Mouse (Mus musculus) hindbrain, embryonic 13.5 days (tissue): ENCODE results near the gene Ipmk. TPM values are rescaled to one million over a fixed set of nuclear protein-coding genes. Genes with fewer than 3 reads are reported as not detected.
A peak's percentile ranks its signal among the peaks of the same experiment; 100 is the strongest.

ENCODE experiments used
- ATAC-seq: fragments of 200-750 bp; cut with Nextera tagmentation; 2 replicates; pipeline ENCODE4 v1.8.0; 2017; ENCODE audit warnings: moderate TSS enrichment; ENCODE audit not compliant: low FRiP score
- H3K27ac ChIP-seq: fragments of 300-500 bp; sonication (generic); 2 replicates; pipeline ENCODE4 v1.5.1; 2015; ENCODE audit warnings: inconsistent platforms, mild to moderate bottlenecking, moderate library complexity
- H3K27me3 ChIP-seq: fragments of 300-500 bp; sonication (generic); 2 replicates; pipeline ENCODE4 v1.6.1; 2015; ENCODE audit warnings: mild to moderate bottlenecking, inconsistent platforms
- H3K36me3 ChIP-seq: fragments of 300-500 bp; sonication (generic); 2 replicates; pipeline ENCODE4 v1.6.1; 2015; ENCODE audit warnings: mild to moderate bottlenecking, inconsistent platforms
- H3K4me1 ChIP-seq: fragments of 300-500 bp; sonication (generic); replicated peaks from 2 replicates; pipeline ENCODE4 v1.6.1; 2015; ENCODE audit warnings: inconsistent platforms
- H3K4me2 ChIP-seq: fragments of 300-500 bp; sonication (generic); 2 replicates; pipeline ENCODE4 v1.6.1; 2015; ENCODE audit warnings: inconsistent platforms, mild to moderate bottlenecking, moderate library complexity
- H3K4me3 ChIP-seq: fragments of 300-500 bp; sonication (generic); 2 replicates; pipeline ENCODE4 v1.5.1; 2015; ENCODE audit warnings: mild to moderate bottlenecking, inconsistent platforms
- H3K9ac ChIP-seq: fragments of 300-500 bp; sonication (generic); 2 replicates; pipeline ENCODE4 v1.6.1; 2015; ENCODE audit warnings: mild to moderate bottlenecking, inconsistent platforms
- H3K9me3 ChIP-seq: fragments of 300-500 bp; sonication (generic); 2 replicates; pipeline ENCODE4 v1.6.1; 2016; ENCODE audit warnings: inconsistent platforms
- WGBS: fragments of 180-500 bp; shearing (Covaris S2); methylation state at CpG from one replicate; pipeline ENCODE4 v1.1.7; 2015; 5-methylcytosine and 5-hydroxymethylcytosine counted together
- polyA plus RNA-seq: library from polyadenylated mRNA; unstranded; fragments of >200 nt; fragmentation: Nextera tagmentation; extraction: Ambion mirVana; gene quantifications from 2 replicates; pipeline ENCODE4 v1.2.1, GENCODE M21; 2015

Ipmk gene
- polyA plus RNA-seq, 1 experiment from 2014 or later = 16.9 TPM

DNA sequence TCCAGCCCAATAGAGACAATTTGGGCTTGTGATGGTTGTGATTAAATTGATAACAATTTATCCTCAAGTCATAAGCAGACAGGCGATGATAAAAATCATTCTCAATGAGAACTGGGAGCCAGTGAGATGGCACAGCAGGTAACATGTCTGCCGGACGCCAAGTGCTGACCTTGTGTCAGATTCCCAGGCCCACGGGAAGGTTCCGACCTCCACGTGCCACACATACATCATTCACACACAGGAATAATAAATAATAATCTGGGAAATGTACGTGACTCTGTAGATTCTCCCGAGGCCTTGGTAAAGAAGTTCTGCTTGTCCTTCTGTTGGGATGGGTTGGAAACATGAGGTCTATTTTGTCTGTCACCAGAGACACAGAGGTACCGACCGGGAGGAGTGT, 20.2 kb upstream of the Ipmk start:
- peaks cover 30% of the 10 kb centered on the region for H3K36me3 ChIP-seq
- no peak overlapping the region for H3K4me3 ChIP-seq
- no peaks in the 10 kb centered on the region for H3K27me3 ChIP-seq
- no peak overlapping the region for H3K9ac ChIP-seq
- WGBS = 78% methylated on average over 10 of the region's 10 CpGs
- H3K4me1 ChIP-seq = no peaks in the 10 kb centered on the region
- no peak overlapping the region for H3K27ac ChIP-seq
- no peak for ATAC-seq
- H3K9me3 ChIP-seq = no peaks in the 10 kb centered on the region
- no peak overlapping the region for H3K4me2 ChIP-seq

- H3K27ac ChIP-seq = no peak overlapping the region
- no peaks in the 10 kb centered on the region for H3K27me3 ChIP-seq
- WGBS = 86% methylated on average over 6 of the region's 6 CpGs
- no peaks in the 10 kb centered on the region for H3K4me1 ChIP-seq
- no peak overlapping the region for H3K4me2 ChIP-seq
- no peaks in the 10 kb centered on the region for H3K9me3 ChIP-seq
- no peak overlapping the region for H3K4me3 ChIP-seq
- no peak for ATAC-seq
- no peak overlapping the region for H3K9ac ChIP-seq
- H3K36me3 ChIP-seq = peaks cover 40% of the 10 kb centered on the region
Measured at GRCm38 (mm10) chr10:71328382-71328781, 19.2 kb upstream of the Ipmk start.

DNA sequence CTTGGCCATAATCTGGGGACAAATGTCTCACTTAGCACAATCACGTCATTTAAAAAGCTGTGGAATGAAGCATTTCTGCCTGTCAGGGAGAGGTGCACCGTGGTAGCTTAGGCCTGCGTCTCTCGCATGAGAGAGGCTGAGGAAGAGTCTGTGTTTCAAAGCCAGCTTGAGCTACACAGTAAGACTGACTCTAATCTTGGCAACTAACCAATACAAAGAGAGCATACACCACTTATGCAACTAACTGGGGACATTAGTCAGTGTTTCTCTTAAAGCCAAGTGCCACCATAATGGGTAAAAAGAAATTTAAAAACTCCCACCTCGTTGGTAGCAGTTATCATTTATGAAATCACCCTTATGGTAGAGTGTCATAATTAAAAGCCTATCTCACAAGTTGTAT, 18.7 kb upstream of the Ipmk start:
- WGBS = 85% methylated on average over 5 of the region's 5 CpGs
- Histone ChIP-seq H3K9me3 (no peaks in the 10 kb centered on the region), H3K9ac (no peak overlapping the region), H3K4me2 (no peak overlapping the region), H3K27me3 (no peaks in the 10 kb centered on the region), H3K4me3 (no peak overlapping the region), H3K27ac (no peak overlapping the region), H3K36me3 (peaks cover 45% of the 10 kb centered on the region), H3K4me1 (no peaks in the 10 kb centered on the region)
- no peak for ATAC-seq

- ATAC-seq = no peak
- WGBS = 96% methylated on average over 6 of the region's 6 CpGs
- peaks cover 49% of the 10 kb centered on the region for H3K36me3 ChIP-seq
- H3K4me2 ChIP-seq = no peak overlapping the region
- H3K9me3 ChIP-seq = no peaks in the 10 kb centered on the region
- no peak overlapping the region for H3K9ac ChIP-seq
- H3K4me3 ChIP-seq = no peak overlapping the region
- no peak overlapping the region for H3K27ac ChIP-seq
- no peaks in the 10 kb centered on the region for H3K27me3 ChIP-seq
- H3K4me1 ChIP-seq = no peaks in the 10 kb centered on the region
Measured at GRCm38 (mm10) chr10:71329295-71329694, 18.3 kb upstream of the Ipmk start.

DNA sequence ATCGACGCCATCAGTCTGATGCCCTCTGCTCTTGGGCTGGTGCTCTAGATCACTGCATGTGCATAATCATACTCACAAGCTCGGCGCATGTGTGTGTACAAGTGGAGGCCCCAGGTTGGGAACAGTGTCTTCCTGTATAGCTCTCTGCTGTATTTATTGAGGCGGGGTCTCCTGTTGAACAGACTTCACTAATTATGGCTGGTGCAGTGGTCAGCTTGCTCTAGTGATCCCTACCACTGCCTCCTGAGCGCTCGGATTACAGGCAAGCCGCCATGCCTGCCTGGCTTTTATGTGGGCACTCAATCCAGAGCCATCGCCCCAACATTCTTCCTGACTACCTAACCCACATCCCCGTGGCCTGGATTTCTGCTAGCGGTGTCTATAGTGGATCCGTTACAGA, 17.5 kb upstream of the Ipmk start:
- H3K27me3 ChIP-seq = no peaks in the 10 kb centered on the region
- no peaks in the 10 kb centered on the region for H3K9me3 ChIP-seq
- ATAC-seq = no peak
- no peaks in the 10 kb centered on the region for H3K4me1 ChIP-seq
- WGBS = 97% methylated on average over 12 of the region's 12 CpGs
- H3K27ac ChIP-seq = no peak overlapping the region
- no peak overlapping the region for H3K4me2 ChIP-seq
- H3K9ac ChIP-seq = no peak overlapping the region
- H3K4me3 ChIP-seq = no peak overlapping the region
- H3K36me3 ChIP-seq = peaks cover 57% of the 10 kb centered on the region

DNA sequence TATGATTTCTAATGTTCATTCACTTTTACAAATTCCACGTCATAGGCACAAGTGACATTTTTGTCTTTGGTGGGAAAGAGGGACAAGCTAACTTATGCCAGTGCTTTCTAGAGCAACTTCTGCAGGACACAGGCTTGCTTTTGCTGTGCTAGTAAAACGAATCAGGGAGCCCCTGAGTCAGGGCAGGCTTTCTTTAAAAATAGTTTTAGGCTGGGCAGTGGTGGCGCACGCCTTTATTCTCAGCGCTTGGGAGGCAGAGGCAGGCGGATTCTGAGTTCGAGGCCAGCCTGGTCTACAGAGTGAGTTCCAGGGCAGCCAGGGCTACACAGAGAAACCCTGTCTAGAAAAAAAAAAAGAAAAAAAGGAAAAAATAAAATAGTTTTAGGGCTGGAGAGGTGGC, 15.7 kb upstream of the Ipmk start:
- no peak for ATAC-seq
- no peaks in the 10 kb centered on the region for H3K27me3 ChIP-seq
- H3K9ac ChIP-seq = no peak overlapping the region
- H3K4me1 ChIP-seq = no peaks in the 10 kb centered on the region
- H3K27ac ChIP-seq = no peak overlapping the region
- no peak overlapping the region for H3K4me3 ChIP-seq
- no peaks in the 10 kb centered on the region for H3K9me3 ChIP-seq
- H3K36me3 ChIP-seq = peaks cover 71% of the 10 kb centered on the region
- WGBS = 94% methylated on average over 7 of the region's 7 CpGs
- no peak overlapping the region for H3K4me2 ChIP-seq

- H3K27me3 ChIP-seq = no peaks in the 10 kb centered on the region
- H3K4me1 ChIP-seq = no peaks in the 10 kb centered on the region
- H3K27ac ChIP-seq = no peak overlapping the region
- no peak overlapping the region for H3K9ac ChIP-seq
- H3K4me2 ChIP-seq = no peak overlapping the region
- 94% methylated on average over 4 of the region's 4 CpGs for WGBS
- no peak overlapping the region for H3K4me3 ChIP-seq
- peaks cover 71% of the 10 kb centered on the region for H3K36me3 ChIP-seq
- ATAC-seq = no peak
- no peaks in the 10 kb centered on the region for H3K9me3 ChIP-seq
Measured at GRCm38 (mm10) chr10:71332376-71332775, 15.2 kb upstream of the Ipmk start.

DNA sequence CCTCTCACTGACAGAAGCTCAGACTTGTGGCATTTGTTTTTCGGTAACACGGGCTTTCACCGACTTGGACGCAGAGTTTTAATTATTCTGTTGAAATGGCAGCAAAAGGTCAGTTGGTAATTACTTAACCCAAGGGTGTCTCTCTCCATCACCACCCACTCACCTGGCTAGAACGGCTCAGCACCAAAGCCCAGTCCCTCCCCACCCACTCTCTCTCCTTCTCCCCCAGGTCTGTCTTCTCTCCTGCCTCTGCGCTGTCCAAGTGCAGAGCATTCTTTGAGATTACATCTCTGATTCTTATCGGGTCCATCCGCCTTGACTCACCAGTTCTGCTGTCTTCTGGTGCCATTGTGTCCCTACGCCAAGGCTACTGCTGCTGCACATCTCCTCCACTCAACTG, 14.7 kb upstream of the Ipmk start:
- no peaks in the 10 kb centered on the region for H3K27me3 ChIP-seq
- no peak overlapping the region for H3K27ac ChIP-seq
- no peak overlapping the region for H3K9ac ChIP-seq
- H3K4me2 ChIP-seq = no peak overlapping the region
- H3K4me3 ChIP-seq = no peak overlapping the region
- peaks cover 71% of the 10 kb centered on the region for H3K36me3 ChIP-seq
- H3K4me1 ChIP-seq = no peaks in the 10 kb centered on the region
- ATAC-seq = no peak
- 94% methylated on average over 9 of the region's 9 CpGs for WGBS
- H3K9me3 ChIP-seq = no peaks in the 10 kb centered on the region

GRCm38 (mm10) chr10:71337733-71338132, 9.8 kb upstream of the Ipmk start:
- no peaks in the 10 kb centered on the region for H3K27me3 ChIP-seq
- H3K9ac ChIP-seq = no peak overlapping the region
- no peak overlapping the region for H3K27ac ChIP-seq
- H3K4me1 ChIP-seq = peaks cover 14% of the 10 kb centered on the region
- H3K4me2 ChIP-seq = no peak overlapping the region
- WGBS = 94% methylated on average over 2 of the region's 2 CpGs
- no peak overlapping the region for H3K4me3 ChIP-seq
- ATAC-seq = no peak
- H3K36me3 ChIP-seq = peaks cover 37% of the 10 kb centered on the region
- no peaks in the 10 kb centered on the region for H3K9me3 ChIP-seq

DNA sequence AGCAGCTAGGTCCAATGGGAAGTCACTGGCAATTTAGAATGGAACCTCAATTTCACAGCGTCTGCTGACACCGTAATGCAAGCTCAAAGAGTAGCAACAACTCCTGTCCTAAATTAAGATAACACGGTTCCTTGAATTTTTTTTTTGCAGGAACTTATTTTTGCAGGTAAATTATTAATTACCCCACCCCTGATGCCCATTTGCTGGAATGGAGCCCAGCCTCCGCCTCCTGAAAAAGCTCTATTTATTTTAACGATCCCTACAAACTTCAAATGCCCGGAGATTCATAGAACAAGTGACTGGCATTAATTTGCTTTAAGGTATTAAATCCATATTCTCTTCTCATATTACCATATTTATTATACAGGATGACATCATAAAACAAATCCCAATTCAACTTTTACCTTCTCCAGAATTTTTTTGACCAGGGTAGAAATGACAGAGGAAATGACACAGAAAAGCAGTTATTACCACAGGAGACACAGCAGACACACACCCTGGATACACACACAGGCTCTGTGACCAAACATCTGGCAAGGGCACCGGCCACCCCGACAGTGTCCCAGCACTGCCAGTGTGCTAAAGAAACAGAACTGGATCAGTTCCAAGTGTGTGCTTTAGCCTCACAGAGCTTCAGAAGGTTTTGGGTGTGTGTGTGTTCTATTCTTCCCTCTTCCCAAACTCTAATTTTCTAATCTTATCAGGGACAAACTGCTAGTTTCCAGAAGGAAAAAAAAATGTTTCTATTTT, 9.2 kb upstream of the Ipmk start:
- no peaks in the 10 kb centered on the region for H3K27me3 ChIP-seq
- peaks cover 31% of the 10 kb centered on the region for H3K36me3 ChIP-seq
- no peak overlapping the region for H3K27ac ChIP-seq
- no peak overlapping the region for H3K4me3 ChIP-seq
- H3K9ac ChIP-seq = no peak overlapping the region
- WGBS = 82% methylated on average over 8 of the region's 8 CpGs
- no peak overlapping the region for H3K4me2 ChIP-seq
- ATAC-seq = no peak
- no peaks in the 10 kb centered on the region for H3K9me3 ChIP-seq
- H3K4me1 ChIP-seq = peaks cover 17% of the 10 kb centered on the region

DNA sequence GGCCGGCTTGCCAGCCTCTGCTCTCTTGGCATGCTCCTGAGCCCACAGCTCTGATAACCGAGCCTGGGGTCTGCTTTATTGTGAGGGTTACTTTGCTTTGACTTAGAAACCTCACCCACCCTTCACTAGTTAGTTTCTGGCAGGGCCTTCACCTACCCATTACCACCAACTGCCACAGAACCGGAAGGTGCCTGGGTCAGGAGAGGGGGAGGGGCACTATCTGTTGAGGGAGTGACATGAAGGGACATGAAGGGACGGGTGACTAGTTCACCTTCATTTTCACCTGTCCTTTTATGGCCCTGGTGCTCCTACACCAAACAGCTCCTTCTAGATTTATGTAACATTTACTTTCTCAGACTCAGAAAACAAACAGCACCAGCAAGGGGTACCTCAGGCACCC, 8.1 kb upstream of the Ipmk start:
- no peak overlapping the region for H3K4me2 ChIP-seq
- H3K9ac ChIP-seq = 0 out of 2 replicates have a peak overlapping the region, but pooled peaks have one; percentile 30
- H3K4me1 ChIP-seq = peaks cover 28% of the 10 kb centered on the region
- H3K4me3 ChIP-seq = no peak overlapping the region
- H3K36me3 ChIP-seq = peaks cover 20% of the 10 kb centered on the region
- no peaks in the 10 kb centered on the region for H3K27me3 ChIP-seq
- ATAC-seq = no peak
- no peak overlapping the region for H3K27ac ChIP-seq
- 93% methylated on average over 4 of the region's 4 CpGs for WGBS
- H3K9me3 ChIP-seq = no peaks in the 10 kb centered on the region

DNA sequence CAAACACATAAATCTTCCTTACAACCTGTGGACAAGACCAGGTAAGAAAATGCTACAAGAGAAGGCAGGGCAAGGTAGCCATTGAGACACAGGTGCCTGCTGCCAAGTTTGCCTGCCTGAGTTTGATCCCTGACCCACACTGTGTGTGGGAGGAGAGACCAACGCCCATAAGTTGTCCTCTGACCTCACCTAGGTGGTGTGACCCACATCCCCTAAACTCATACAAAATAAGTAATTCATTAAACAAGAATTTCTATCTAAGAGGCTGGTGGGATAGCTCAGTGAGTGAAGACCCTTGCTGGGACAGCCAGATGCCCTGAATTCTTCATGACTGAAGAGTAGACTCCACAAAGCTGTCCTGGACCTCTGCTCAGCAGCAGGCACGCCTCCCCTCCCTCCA, 7.4 kb upstream of the Ipmk start:
- WGBS = 80% methylated on average over 2 of the region's 2 CpGs
- Histone ChIP-seq H3K4me2 (no peak overlapping the region), H3K4me3 (no peak overlapping the region), H3K4me1 (peaks cover 31% of the 10 kb centered on the region), H3K36me3 (peaks cover 13% of the 10 kb centered on the region), H3K27me3 (no peaks in the 10 kb centered on the region), H3K9me3 (no peaks in the 10 kb centered on the region), H3K9ac (no peak overlapping the region), H3K27ac (no peak overlapping the region)
- no peak for ATAC-seq

- Histone ChIP-seq H3K4me3 (no peak overlapping the region), H3K4me1 (peaks cover 35% of the 10 kb centered on the region), H3K27ac (no peak overlapping the region), H3K27me3 (no peaks in the 10 kb centered on the region), H3K36me3 (peaks cover 2% of the 10 kb centered on the region), H3K9ac (no peak overlapping the region), H3K4me2 (no peak overlapping the region), H3K9me3 (no peaks in the 10 kb centered on the region)
- ATAC-seq = no peak
- WGBS = 95% methylated on average over 9 of the region's 9 CpGs
Measured at GRCm38 (mm10) chr10:71341290-71341689, 6.3 kb upstream of the Ipmk start.
